Mouse (Mus musculus) hindbrain, postnatal 0 days (tissue): ENCODE data around the gene Draxin. TPM values are rescaled to one million over a fixed set of nuclear protein-coding genes. Genes with fewer than 3 reads are reported as not detected.

Source experiments
- ATAC-seq: fragments of 200-750 bp; cut with Nextera tagmentation; 2 replicates; pipeline ENCODE4 v1.8.0; 2017; ENCODE audit warnings: mild to moderate bottlenecking, moderate TSS enrichment, moderate library complexity
- DNase-seq: peaks from one replicate; pipeline ENCODE4 v3.0.0-alpha.2; 2015; ENCODE audit warnings: low spot score
- H3K27ac ChIP-seq: fragments of 300-500 bp; sonication (generic); 2 replicates; pipeline ENCODE4 v1.5.1; 2014; ENCODE audit warnings: mild to moderate bottlenecking
- H3K27me3 ChIP-seq: fragments of 300-500 bp; sonication (generic); 2 replicates; pipeline ENCODE4 v1.6.1; 2014; ENCODE audit warnings: low read length, mixed read lengths; ENCODE audit not compliant: insufficient read depth
- H3K36me3 ChIP-seq: fragments of 300-500 bp; sonication (generic); 2 replicates; pipeline ENCODE4 v1.6.1; 2014; ENCODE audit warnings: low read length, mixed read lengths; ENCODE audit not compliant: insufficient read depth
- H3K4me1 ChIP-seq: fragments of 300-500 bp; sonication (generic); 2 replicates; pipeline ENCODE4 v1.6.1; 2014; ENCODE audit warnings: antibody characterized with exemption, low read length, mixed read lengths; ENCODE audit not compliant: insufficient read depth
- H3K4me2 ChIP-seq: fragments of 300-500 bp; sonication (generic); 2 replicates; pipeline ENCODE4 v1.6.1; 2014; ENCODE audit warnings: low read depth, mild to moderate bottlenecking, low read length, moderate library complexity, mixed read lengths
- H3K4me3 ChIP-seq: fragments of 300-500 bp; sonication (generic); 2 replicates; pipeline ENCODE4 v1.5.1; 2014; ENCODE audit warnings: low read length
- H3K9ac ChIP-seq: fragments of 300-500 bp; sonication (generic); replicated peaks from 2 replicates; pipeline ENCODE4 v1.6.1; 2014; ENCODE audit warnings: mild to moderate bottlenecking, low read length, moderate library complexity, mixed read lengths
- H3K9me3 ChIP-seq: fragments of 300-500 bp; sonication (generic); 2 replicates; pipeline ENCODE4 v1.6.1; 2016; ENCODE audit warnings: low read length, mixed read lengths
- CTCF ChIP-seq: IDR thresholded peaks from 2 replicates; pipeline ENCODE4 v1.5.1; 2016; ENCODE audit warnings: antibody characterized with exemption, control low read depth, low read depth
- WGBS: fragments of 180-500 bp; shearing (Covaris S2); extraction: QIAGEN DNeasy Blood & Tissue Kit; methylation state at CpG from one replicate; pipeline ENCODE4 v1.1.7; 2014; 5-methylcytosine and 5-hydroxymethylcytosine counted together
- polyA plus RNA-seq: library from polyadenylated mRNA; unstranded; fragments of >200 nt; fragmentation: Nextera tagmentation; extraction: Ambion mirVana; gene quantifications from 2 replicates; pipeline ENCODE4 v1.2.1, GENCODE M21; 2015
- total RNA-seq: library from RNA; depleted of rRNA; stranded (reverse); fragments of >200 nt; gene quantifications from 2 replicates; pipeline ENCODE4 v1.2.3, GENCODE M21; 2014

Gene Draxin
- total and polyA plus RNA-seq, 2 experiments from 2014 or later, result 7.2 to 44.9 TPM

GRCm38 (mm10) chr4:148117392-148117791 lies 13.1 kb downstream of the Draxin start:
- no peak for DNase-seq
- ATAC-seq, result no peak
- WGBS, result 71% methylated on average over 4 of the region's 4 CpGs

GRCm38 (mm10) chr4:148116657-148117056 lies 13.8 kb downstream of the Draxin start:
- Histone ChIP-seq H3K36me3 (no peaks in the 10 kb centered on the region), H3K9ac (no peak overlapping the region), H3K4me1 (peaks cover 4% of the 10 kb centered on the region; the same call in 1 of the 2 replicates), H3K4me3 (no peak overlapping the region), H3K9me3 (no peaks in the 10 kb centered on the region), H3K27me3 (no peaks in the 10 kb centered on the region), H3K27ac (no peak overlapping the region), H3K4me2 (no peak overlapping the region)
- DNase-seq (no peak), ATAC-seq (no peak)
- 81% methylated on average over 4 of the region's 4 CpGs for WGBS
- TF ChIP-seq CTCF, result peak; percentile 54

More at GRCm38 (mm10) chr4:148117392-148117791, 13.1 kb downstream of the Draxin start:
- H3K4me3 ChIP-seq, result no peak overlapping the region
- H3K4me2 ChIP-seq, result no peak overlapping the region
- no peak overlapping the region for H3K27ac ChIP-seq
- H3K9ac ChIP-seq, result no peak overlapping the region
- H3K4me1 ChIP-seq, result peaks cover 7% of the 10 kb centered on the region; the same call in 1 of the 2 replicates
- TF ChIP-seq CTCF, result peak; percentile 56
- no peaks in the 10 kb centered on the region for H3K9me3 ChIP-seq
- no peaks in the 10 kb centered on the region for H3K27me3 ChIP-seq
- H3K36me3 ChIP-seq, result no peaks in the 10 kb centered on the region

- 7% methylated on average over 15 of the region's 15 CpGs for WGBS
- no peak for DNase-seq
Observed at GRCm38 (mm10) chr4:148115467-148115866, 15.0 kb downstream of the Draxin start.

GRCm38 (mm10) chr4:148114758-148115391 lies 15.6 kb downstream of the Draxin start:
- DNase-seq, result peak; percentile 90
- Histone ChIP-seq H3K9me3 (no peaks in the 10 kb centered on the region), H3K4me3 (no peak overlapping the region), H3K27ac (peak overlapping the region; percentile 52), H3K4me2 (no peak overlapping the region), H3K27me3 (no peaks in the 10 kb centered on the region), H3K9ac (no peak overlapping the region), H3K36me3 (no peaks in the 10 kb centered on the region), H3K4me1 (peaks cover 4% of the 10 kb centered on the region; the same call in 1 of the 2 replicates)
- peak; percentile 99 for TF ChIP-seq CTCF
- ATAC-seq, result peak; percentile 79
- WGBS, result 6% methylated on average over 15 of the region's 15 CpGs

More at GRCm38 (mm10) chr4:148115467-148115866, 15.0 kb downstream of the Draxin start:
- no peaks in the 10 kb centered on the region for H3K36me3 ChIP-seq
- no peak for ATAC-seq
- H3K9ac ChIP-seq, result no peak overlapping the region
- H3K4me2 ChIP-seq, result no peak overlapping the region
- H3K4me3 ChIP-seq, result no peak overlapping the region
- peak; percentile 35 for TF ChIP-seq CTCF
- H3K4me1 ChIP-seq, result peaks cover 4% of the 10 kb centered on the region; the same call in 1 of the 2 replicates
- no peaks in the 10 kb centered on the region for H3K27me3 ChIP-seq
- H3K27ac ChIP-seq, result peak overlapping the region; percentile 52; the same call in 1 of the 2 replicates
- H3K9me3 ChIP-seq, result no peaks in the 10 kb centered on the region

GRCm38 (mm10) chr4:148112519-148112918 lies 18.0 kb downstream of the Draxin start:
- no peak for ATAC-seq
- Histone ChIP-seq H3K27me3 (no peaks in the 10 kb centered on the region), H3K4me2 (no peak overlapping the region), H3K4me3 (no peak overlapping the region), H3K27ac (no peak overlapping the region), H3K4me1 (peaks cover 18% of the 10 kb centered on the region), H3K9ac (no peak overlapping the region), H3K36me3 (no peaks in the 10 kb centered on the region), H3K9me3 (no peaks in the 10 kb centered on the region)
- no peak for DNase-seq
- no peak for TF ChIP-seq CTCF
- 84% methylated on average over 12 of the region's 12 CpGs for WGBS

GRCm38 (mm10) chr4:148109215-148109614 lies 21.3 kb downstream of the Draxin start:
- no peak overlapping the region for H3K27ac ChIP-seq
- H3K9me3 ChIP-seq, result no peaks in the 10 kb centered on the region
- H3K4me2 ChIP-seq, result no peak overlapping the region
- 79% methylated on average over 5 of the region's 5 CpGs for WGBS
- H3K4me1 ChIP-seq, result peaks cover 15% of the 10 kb centered on the region; the same call in 1 of the 2 replicates
- H3K36me3 ChIP-seq, result no peaks in the 10 kb centered on the region
- no peak for TF ChIP-seq CTCF
- DNase-seq, result no peak
- no peaks in the 10 kb centered on the region for H3K27me3 ChIP-seq
- no peak for ATAC-seq
- H3K9ac ChIP-seq, result no peak overlapping the region
- no peak overlapping the region for H3K4me3 ChIP-seq

- H3K27me3 ChIP-seq, result no peaks in the 10 kb centered on the region
- H3K4me1 ChIP-seq, result peaks cover 15% of the 10 kb centered on the region; the same call in 1 of the 2 replicates
- TF ChIP-seq CTCF, result no peak
- no peak overlapping the region for H3K4me3 ChIP-seq
- ATAC-seq (no peak), DNase-seq (no peak)
- no peaks in the 10 kb centered on the region for H3K36me3 ChIP-seq
- no peak overlapping the region for H3K9ac ChIP-seq
- no peaks in the 10 kb centered on the region for H3K9me3 ChIP-seq
- no peak overlapping the region for H3K4me2 ChIP-seq
- H3K27ac ChIP-seq, result peak overlapping the region; percentile 48; the same call in 1 of the 2 replicates
- 43% methylated on average over 7 of the region's 7 CpGs for WGBS
Observed at GRCm38 (mm10) chr4:148108565-148109100, 21.9 kb downstream of the Draxin start.
